Mouse (Mus musculus): ENCODE results near the gene Kctd7. TPM values are rescaled to one million over a fixed set of nuclear protein-coding genes. Genes with fewer than 3 reads are reported as not detected.

Kctd7 gene
- 8.0 and 8.7 TPM in 2 replicates for polyA plus RNA-seq (2012; rRNA removed)

- TF ChIP-seq CTCF (IDR thresholded peaks at IDR 0.05; ENCODE audit: extremely low read depth, insufficient read depth, low read length) (no peak), POLR2A (IDR thresholded peaks at IDR 0.05; ENCODE audit: extremely low read depth, insufficient read depth, low read length) (peak; percentile 91)
- peak within 1 kb of the TSS; percentile 24 for H3K27ac ChIP-seq (ENCODE audit: insufficient read depth, low read length)
- no peaks in the 10 kb centered on the region for H3K4me1 ChIP-seq (ENCODE audit: control insufficient read depth, insufficient read depth, low read length)
- H3K4me3 ChIP-seq (ENCODE audit: insufficient read depth, low read length) = peak within 1 kb of the TSS; percentile 59
These were observed at the start of gene Kctd7 for GRCm38 (mm10) chr5:130144334-130145312. TSS of gene Kctd7 (plus strand) at chr5:130144861.

- Histone ChIP-seq H3K27ac (ENCODE audit: insufficient read depth, low read length) (no peak overlapping the region), H3K4me3 (ENCODE audit: insufficient read depth, low read length) (no peak overlapping the region), H3K4me1 (ENCODE audit: control insufficient read depth, insufficient read depth, low read length) (no peaks in the 10 kb centered on the region)
- TF ChIP-seq CTCF (IDR thresholded peaks at IDR 0.05; ENCODE audit: extremely low read depth, insufficient read depth, low read length) = no peak
- TF ChIP-seq POLR2A (IDR thresholded peaks at IDR 0.05; ENCODE audit: extremely low read depth, insufficient read depth, low read length) = no peak
These were observed 47.9 kb upstream of the Kctd7 start for GRCm38 (mm10) chr5:130096754-130097153.

- no peak for TF ChIP-seq CTCF (IDR thresholded peaks at IDR 0.05; ENCODE audit: extremely low read depth, insufficient read depth, low read length)
- no peak for TF ChIP-seq POLR2A (IDR thresholded peaks at IDR 0.05; ENCODE audit: extremely low read depth, insufficient read depth, low read length)
- H3K4me1 ChIP-seq (ENCODE audit: control insufficient read depth, insufficient read depth, low read length) = no peaks in the 10 kb centered on the region
- H3K4me3 ChIP-seq (ENCODE audit: insufficient read depth, low read length) = no peak overlapping the region
- no peak overlapping the region for H3K27ac ChIP-seq (ENCODE audit: insufficient read depth, low read length)
These were observed 46.8 kb upstream of the Kctd7 start for GRCm38 (mm10) chr5:130097837-130098236.

- H3K4me3 ChIP-seq (ENCODE audit: insufficient read depth, low read length) = no peak overlapping the region
- 0 out of 2 replicates have a peak, but pooled peaks cover 2% of the 10 kb centered on the region for H3K4me1 ChIP-seq (ENCODE audit: control insufficient read depth, insufficient read depth, low read length)
These were observed 42.9 kb upstream of the Kctd7 start for GRCm38 (mm10) chr5:130101724-130102123.

GRCm38 (mm10) chr5:130109348-130109747 lies 35.3 kb upstream of the Kctd7 start:
- Histone ChIP-seq H3K4me3 (ENCODE audit: insufficient read depth, low read length) (no peak overlapping the region), H3K27ac (ENCODE audit: insufficient read depth, low read length) (no peak overlapping the region), H3K4me1 (ENCODE audit: control insufficient read depth, insufficient read depth, low read length) (peaks cover 2% of the 10 kb centered on the region; the same call in 1 of the 2 replicates)
- TF ChIP-seq CTCF (IDR thresholded peaks at IDR 0.05; ENCODE audit: extremely low read depth, insufficient read depth, low read length) (no peak), POLR2A (IDR thresholded peaks at IDR 0.05; ENCODE audit: extremely low read depth, insufficient read depth, low read length) (no peak)

More at GRCm38 (mm10) chr5:130101724-130102123, 42.9 kb upstream of the Kctd7 start:
- TF ChIP-seq POLR2A (IDR thresholded peaks at IDR 0.05; ENCODE audit: extremely low read depth, insufficient read depth, low read length) = no peak
- TF ChIP-seq CTCF (IDR thresholded peaks at IDR 0.05; ENCODE audit: extremely low read depth, insufficient read depth, low read length) = no peak
- H3K27ac ChIP-seq (ENCODE audit: insufficient read depth, low read length) = no peak overlapping the region

- H3K4me1 ChIP-seq (ENCODE audit: control insufficient read depth, insufficient read depth, low read length) = peaks cover 2% of the 10 kb centered on the region; the same call in 1 of the 2 replicates
- no peak overlapping the region for H3K27ac ChIP-seq (ENCODE audit: insufficient read depth, low read length)
- TF ChIP-seq CTCF (IDR thresholded peaks at IDR 0.05; ENCODE audit: extremely low read depth, insufficient read depth, low read length) (no peak), POLR2A (IDR thresholded peaks at IDR 0.05; ENCODE audit: extremely low read depth, insufficient read depth, low read length) (no peak)
- no peak overlapping the region for H3K4me3 ChIP-seq (ENCODE audit: insufficient read depth, low read length)
These were observed 33.8 kb upstream of the Kctd7 start for GRCm38 (mm10) chr5:130110632-130111464.

- no peaks in the 10 kb centered on the region; the same call in 1 of the 2 replicates for H3K4me1 ChIP-seq (ENCODE audit: control insufficient read depth, insufficient read depth, low read length)
- H3K4me3 ChIP-seq (ENCODE audit: insufficient read depth, low read length) = no peak overlapping the region
- no peak overlapping the region for H3K27ac ChIP-seq (ENCODE audit: insufficient read depth, low read length)
- no peak for TF ChIP-seq CTCF (IDR thresholded peaks at IDR 0.05; ENCODE audit: extremely low read depth, insufficient read depth, low read length)
- no peak for TF ChIP-seq POLR2A (IDR thresholded peaks at IDR 0.05; ENCODE audit: extremely low read depth, insufficient read depth, low read length)
These were observed 32.0 kb upstream of the Kctd7 start for GRCm38 (mm10) chr5:130112653-130113052.

- Histone ChIP-seq H3K4me1 (ENCODE audit: control insufficient read depth, insufficient read depth, low read length) (peaks cover 2% of the 10 kb centered on the region), H3K27ac (ENCODE audit: insufficient read depth, low read length) (no peak overlapping the region), H3K4me3 (ENCODE audit: insufficient read depth, low read length) (no peak overlapping the region)
- TF ChIP-seq CTCF (IDR thresholded peaks at IDR 0.05; ENCODE audit: extremely low read depth, insufficient read depth, low read length) (no peak), POLR2A (IDR thresholded peaks at IDR 0.05; ENCODE audit: extremely low read depth, insufficient read depth, low read length) (no peak)
These were observed 28.5 kb upstream of the Kctd7 start for GRCm38 (mm10) chr5:130116116-130116515.

GRCm38 (mm10) chr5:130116857-130117256 lies 27.8 kb upstream of the Kctd7 start:
- Histone ChIP-seq H3K4me3 (ENCODE audit: insufficient read depth, low read length) (no peak overlapping the region), H3K27ac (ENCODE audit: insufficient read depth, low read length) (no peak overlapping the region), H3K4me1 (ENCODE audit: control insufficient read depth, insufficient read depth, low read length) (peaks cover 2% of the 10 kb centered on the region)
- TF ChIP-seq POLR2A (IDR thresholded peaks at IDR 0.05; ENCODE audit: extremely low read depth, insufficient read depth, low read length) (no peak), CTCF (IDR thresholded peaks at IDR 0.05; ENCODE audit: extremely low read depth, insufficient read depth, low read length) (no peak)
